Mouse (Mus musculus) kidney, postnatal 14 days (tissue): ENCODE data around the gene Olfr31.

Experiments
- DNase-seq: peaks from one replicate; pipeline ENCODE4 v3.0.0; 2022; ENCODE audit warnings: mixed read lengths

Gene Olfr31

DNA sequence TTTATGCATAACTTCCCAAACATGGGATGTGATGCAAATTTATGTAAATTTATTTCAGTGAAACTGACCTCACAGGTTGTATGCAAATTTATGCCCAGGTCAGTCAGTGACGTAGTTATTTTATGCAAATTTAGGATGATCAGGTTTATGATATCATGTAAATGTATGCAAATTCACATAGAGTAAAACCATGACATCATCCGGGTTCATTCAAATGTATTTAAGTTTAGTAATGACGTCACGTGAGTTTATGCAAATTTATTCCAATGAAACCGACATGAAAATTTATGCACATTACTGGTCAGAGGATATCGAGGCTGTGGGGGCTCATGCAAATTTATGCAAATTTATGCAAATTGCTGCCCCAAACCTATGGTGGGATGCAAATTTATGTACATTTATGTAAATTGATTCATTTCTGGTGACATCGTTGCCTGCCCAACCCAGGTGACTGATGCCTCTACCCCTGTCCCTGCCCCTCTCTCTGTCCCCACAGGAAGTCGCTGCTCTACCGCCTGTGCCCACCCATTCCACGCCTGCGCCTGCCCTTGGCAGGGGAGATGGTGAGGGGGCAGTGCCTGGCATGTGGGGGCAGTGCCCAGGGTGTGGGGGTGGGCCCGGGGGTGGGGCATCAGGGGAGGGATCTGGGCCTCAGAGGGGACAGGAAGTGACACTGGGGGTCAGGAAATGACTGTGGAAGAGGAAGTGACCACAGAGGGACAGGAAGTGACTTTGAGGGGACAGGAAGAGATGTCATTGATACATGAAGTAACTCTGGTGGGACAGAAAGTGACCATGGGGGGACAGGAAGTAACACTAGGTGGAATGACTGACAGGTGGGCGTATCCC, 32.1 kb downstream of the Olfr31 start:
- DNase-seq: no peak

GRCm38 (mm10) chr14:14355360-14355646, 32.7 kb downstream of the Olfr31 start:
- no peak for DNase-seq
